Mouse (Mus musculus) inflammation-experienced regulatory T-cells, adult 6 months (primary cell): Measurements from ENCODE around the gene Plagl1. TPM values are rescaled to one million over a fixed set of nuclear protein-coding genes. Genes with fewer than 3 reads are reported as not detected.

ENCODE experiments used
- ATAC-seq: one replicate; pipeline ENCODE4 v1.8.0; 2017
- polyA plus RNA-seq, 3 experiments: library from polyadenylated mRNA; unstranded; fragments of 100-300 nt; shearing (Covaris generic); gene quantifications; one replicate each; pipeline ENCODE4 v1.2.1; 2017

The Plagl1 gene
- polyA plus RNA-seq, 3 experiments from 2014 or later, result 0.25 to 2.8 (median 2.2) TPM

DNA sequence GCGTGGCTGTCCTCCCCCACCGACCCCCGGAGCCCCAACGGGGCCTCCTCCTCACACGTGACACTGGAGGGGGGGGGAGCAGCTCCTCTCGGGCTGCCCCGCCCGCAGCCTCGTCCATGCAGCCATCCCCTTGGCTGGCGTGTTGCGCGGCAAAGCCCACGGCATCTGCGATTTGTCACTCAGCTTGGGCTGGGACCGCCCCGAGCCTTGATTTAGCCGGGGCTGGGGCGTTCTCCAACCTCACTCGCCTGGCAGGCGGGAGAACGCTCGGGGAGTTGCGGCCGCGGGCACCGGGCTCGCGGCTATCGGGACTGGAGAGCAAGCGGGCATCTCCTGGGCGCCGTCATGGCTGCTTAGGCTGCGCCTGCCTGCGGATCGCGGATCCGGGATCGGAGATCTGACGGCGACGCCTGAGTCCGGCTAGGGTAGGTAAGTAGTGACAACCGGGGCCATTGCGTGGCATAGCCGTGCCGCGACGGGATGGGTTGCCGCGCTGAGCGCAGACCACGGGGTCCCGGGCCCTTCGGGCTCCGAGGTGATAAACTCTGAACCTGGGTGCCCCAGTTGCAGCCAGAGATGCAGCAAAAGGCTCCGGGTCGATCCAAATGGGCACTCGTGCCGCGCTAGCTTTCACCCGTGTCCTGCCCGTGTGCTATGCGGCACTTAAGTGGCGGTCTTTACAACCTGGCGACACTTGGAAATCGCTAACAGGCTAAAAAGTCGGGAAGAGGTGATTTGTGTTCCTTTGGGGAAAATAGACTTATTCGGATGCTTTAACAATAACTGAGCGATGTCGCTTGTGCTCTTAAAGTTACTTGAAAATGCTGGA, 30.5 kb downstream of the Plagl1 start:
- peak; percentile 69 for ATAC-seq

DNA sequence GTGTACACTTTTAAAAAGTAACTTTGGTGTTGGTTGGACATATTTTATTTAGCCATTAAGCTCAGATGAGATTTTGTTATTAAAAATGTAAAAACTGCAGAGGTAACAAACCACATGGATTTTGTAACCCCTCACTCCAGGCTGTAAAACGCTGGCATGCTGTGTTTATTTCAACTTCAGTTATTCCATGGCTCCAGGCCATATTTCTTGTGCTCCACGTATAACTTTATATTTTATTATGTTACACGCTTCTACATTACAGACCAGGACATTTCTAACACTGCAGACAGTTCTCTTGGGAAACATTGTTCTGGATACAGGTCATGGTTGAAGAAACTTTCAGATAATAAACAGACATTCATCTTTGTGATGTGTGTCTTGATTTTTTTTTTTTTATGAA, 32.7 kb downstream of the Plagl1 start:
- no peak for ATAC-seq

- no peak for ATAC-seq
Measured at GRCm38 (mm10) chr10:13098895-13099294, 38.6 kb downstream of the Plagl1 start.

GRCm38 (mm10) chr10:13100061-13100648, 39.9 kb downstream of the Plagl1 start:
- no peak for ATAC-seq

GRCm38 (mm10) chr10:13102360-13102759, 42.1 kb downstream of the Plagl1 start:
- ATAC-seq, result no peak

GRCm38 (mm10) chr10:13103838-13104237, 43.5 kb downstream of the Plagl1 start:
- ATAC-seq, result no peak

DNA sequence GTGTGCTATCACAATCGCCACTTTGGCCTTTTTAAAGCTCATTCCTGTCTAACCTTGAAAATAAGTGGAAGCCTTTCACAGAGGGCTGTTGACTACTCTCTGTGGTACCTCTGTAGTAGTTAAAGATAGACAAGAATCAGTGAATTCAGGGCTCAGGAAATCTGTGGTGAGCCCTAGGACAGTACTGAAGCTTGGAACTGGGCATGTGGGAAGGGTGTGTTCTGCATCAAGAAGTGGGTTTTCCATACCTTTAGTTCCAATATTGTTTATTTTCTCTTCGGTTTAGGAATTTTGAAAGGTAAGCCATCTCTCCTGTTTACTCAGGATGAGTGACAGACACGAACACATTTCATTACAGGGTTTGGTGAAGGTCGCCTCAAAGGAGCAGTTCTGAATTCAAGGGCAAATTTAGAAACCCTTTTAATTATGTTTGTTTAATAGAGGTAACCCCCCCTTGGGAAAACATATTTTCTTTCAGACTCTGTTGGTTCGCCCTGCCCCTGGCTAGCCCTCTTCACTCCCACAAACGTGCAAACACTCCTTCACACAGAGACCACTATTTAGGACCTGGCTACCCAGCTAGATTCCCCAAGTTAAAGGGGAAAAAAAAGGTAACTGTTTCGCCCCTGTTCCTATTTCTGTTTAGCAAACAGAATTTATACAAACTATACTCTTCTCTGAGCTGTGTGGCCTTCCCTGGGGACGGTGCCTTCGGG, 46.8 kb downstream of the Plagl1 start:
- no peak for ATAC-seq

DNA sequence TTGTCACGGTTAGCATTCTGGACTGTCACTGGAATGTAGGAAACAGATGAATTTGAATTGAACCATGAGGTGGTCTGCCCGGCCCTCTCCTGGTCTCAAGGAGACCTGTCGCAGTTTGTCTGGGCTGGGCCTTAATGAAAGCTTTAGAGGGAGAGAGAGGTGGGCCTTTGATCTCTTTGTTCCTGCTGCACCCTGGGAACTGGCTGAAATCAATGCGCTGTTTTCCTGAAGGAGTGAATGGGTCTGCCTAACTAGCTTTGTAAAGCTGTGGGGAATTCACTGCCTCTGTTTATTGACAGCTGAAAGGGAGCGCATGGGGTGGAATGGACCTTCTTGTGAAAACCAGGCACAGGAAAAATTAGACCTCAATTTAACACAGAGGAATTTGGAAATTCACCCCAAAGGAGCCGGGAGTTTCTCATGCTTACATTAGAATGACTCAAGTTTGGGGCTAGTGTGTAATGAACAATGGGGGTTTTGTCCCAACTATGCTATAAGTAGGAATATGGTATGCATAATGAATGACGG, 47.8 kb downstream of the Plagl1 start:
- no peak for ATAC-seq

DNA sequence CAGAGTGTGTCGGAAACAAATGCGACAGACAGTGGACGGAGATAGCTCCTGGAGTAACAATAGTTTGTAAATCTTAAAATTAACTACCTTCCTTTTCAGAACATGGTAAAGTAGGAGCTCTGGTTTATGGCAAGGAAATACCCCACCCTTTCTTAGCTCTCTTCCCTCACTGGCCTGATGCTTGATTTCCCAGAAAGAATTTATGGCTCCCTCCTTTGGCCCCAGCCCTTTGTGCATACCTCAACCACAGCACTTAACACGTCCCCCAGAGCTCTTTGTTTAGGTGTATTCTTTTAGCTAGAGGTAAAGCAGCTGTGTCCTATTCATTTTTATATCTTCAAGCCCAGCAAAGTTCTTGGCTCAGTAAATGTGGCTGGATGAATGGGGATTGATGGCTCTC, 48.5 kb downstream of the Plagl1 start:
- no peak for ATAC-seq

DNA sequence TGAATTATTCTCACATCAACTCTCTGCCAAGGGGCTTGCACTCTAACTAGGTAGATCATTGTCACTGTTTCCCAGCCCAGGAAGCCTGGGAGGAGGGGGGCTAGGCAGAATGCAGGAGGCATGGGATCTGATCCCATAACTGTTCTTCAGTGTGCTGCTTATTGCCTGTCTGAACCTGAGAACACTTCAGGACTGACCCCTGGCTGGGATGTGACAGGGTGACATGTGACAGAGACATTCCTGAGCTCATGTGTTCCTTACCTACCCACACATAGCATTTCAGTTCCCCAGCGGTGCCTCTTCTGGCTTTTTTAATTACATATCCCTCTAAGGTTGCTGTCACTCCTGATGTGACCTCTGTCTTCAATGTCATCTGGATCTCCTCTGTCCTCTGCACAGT, 49.5 kb downstream of the Plagl1 start:
- ATAC-seq, result no peak

DNA sequence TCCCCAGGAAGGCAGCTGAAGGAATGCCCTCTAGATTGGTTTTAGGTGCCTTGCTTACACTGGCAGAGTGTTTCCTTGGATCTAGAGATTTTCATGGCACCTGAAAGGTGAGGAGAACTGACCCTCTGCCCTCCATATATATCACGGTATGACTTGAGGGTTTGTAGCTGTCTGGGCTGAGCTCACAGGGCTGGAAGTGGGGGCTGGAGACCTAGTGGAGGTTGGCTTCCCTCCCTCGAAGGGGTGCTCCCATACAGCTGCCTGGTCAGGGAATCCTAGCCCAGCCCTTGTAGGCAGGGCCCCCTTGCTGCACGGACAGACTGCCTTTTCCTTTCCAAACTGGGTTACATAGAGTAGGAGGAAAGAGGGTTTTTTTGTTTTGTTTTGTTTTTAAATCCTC, 52.5 kb downstream of the Plagl1 start:
- no peak for ATAC-seq

GRCm38 (mm10) chr10:13113641-13114040, 53.3 kb downstream of the Plagl1 start:
- ATAC-seq, result no peak

GRCm38 (mm10) chr10:13115030-13115429, 54.7 kb downstream of the Plagl1 start:
- ATAC-seq, result no peak

DNA sequence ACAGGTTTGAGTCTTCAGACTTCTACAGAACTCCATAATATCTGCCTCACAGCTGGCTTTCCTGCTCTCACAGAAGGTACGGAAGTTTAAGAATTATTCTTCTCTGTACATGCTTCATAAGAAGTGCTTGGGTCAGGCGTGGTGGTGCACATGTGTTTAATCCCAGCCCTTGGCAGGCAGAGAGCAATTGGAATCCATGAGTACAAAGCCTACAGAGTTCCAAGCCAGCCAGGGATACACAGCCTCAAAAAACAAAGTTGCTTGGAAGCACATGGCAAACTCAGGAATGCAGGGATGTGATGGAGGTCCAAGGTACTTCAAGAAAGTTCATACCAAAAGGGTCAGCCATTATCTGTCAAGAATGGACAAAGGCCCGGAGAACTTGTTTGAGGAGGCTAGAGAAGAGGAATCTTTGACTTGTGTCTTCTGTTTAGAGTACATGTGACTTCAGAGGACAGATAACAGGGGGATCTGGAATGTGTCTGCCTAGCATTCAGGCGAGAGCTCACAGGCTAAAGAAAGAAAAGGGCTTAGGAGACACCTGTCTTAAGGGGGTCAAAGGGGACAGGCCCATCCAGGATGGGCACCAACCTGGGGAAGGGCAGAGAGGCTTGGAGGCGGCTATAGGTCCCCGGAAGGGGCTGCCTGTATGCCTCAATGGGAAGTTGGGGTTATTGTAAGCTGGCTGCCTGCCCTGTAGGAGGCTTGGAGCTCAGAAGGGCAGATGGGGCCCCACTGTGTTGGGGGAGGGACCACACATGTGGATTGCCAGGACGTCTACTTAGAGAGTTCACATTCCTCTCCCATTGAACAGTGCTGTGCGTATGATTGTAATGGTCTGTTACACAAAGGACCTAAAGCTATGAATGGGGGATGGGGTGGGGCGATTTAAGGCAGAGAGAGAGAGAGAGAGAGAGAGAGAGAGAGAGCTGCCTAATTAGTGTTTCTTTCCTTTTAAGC, 56.7 kb downstream of the Plagl1 start:
- ATAC-seq, result no peak

DNA sequence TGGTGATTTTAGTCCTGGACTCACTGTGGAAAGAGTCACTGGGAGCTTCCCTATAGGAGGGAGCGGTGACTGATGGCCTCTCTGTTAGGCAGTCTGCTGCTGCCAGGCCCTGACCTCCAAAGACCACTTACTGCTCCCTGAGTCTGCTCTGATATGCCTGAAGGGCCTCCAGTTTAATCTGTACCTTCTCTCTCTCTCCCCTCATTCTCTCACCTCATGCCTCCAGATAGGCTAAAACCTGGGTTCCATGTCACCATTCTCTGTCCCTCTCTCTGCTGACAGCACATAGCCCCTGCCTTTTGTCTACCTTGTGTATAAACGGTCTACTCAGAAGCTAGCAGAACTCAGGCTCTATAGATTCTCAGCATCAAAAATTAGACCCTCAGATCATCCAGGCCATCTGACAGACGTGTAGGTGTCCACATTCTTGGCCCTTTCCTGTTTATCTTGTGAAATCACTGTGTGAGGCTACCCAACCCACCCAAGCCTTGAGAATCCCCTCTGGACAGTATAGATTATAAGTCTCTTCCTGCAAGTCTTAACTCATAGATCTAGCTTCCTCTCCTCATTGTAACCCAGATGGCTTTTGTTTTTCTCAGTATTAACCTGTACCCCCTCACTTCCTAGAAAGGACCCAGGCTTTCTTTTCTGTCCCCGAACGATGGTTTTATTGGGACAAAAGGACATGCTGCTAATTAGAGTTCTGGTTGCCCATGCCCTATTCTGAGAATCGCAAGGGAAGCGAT, 57.9 kb downstream of the Plagl1 start:
- no peak for ATAC-seq

GRCm38 (mm10) chr10:13118770-13119102, 58.4 kb downstream of the Plagl1 start:
- no peak for ATAC-seq

- ATAC-seq, result no peak
Measured at GRCm38 (mm10) chr10:13119300-13119699, 59.0 kb downstream of the Plagl1 start.

DNA sequence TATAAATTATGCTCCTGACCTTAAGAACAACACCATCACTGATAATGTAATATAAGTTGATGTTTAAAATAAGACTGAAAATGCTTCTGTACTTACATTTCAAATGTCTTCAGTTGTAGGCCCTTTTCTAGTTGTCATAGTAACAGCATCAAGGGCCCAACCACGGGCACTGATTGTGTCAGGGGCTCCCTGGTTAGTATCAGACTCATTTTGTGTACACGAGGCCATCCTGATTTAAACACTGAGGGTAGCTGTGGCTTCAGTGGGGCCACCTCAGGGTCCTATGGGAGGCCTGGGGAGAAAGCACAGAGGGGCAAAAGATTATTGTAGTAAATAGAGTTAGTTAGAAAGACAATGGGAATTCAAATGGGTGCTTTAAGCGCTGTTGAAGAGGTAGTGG, 65.5 kb downstream of the Plagl1 start:
- ATAC-seq, result no peak

GRCm38 (mm10) chr10:13127335-13127734, 67.0 kb downstream of the Plagl1 start:
- ATAC-seq, result no peak

GRCm38 (mm10) chr10:13127946-13128345, 67.6 kb downstream of the Plagl1 start:
- no peak for ATAC-seq

DNA sequence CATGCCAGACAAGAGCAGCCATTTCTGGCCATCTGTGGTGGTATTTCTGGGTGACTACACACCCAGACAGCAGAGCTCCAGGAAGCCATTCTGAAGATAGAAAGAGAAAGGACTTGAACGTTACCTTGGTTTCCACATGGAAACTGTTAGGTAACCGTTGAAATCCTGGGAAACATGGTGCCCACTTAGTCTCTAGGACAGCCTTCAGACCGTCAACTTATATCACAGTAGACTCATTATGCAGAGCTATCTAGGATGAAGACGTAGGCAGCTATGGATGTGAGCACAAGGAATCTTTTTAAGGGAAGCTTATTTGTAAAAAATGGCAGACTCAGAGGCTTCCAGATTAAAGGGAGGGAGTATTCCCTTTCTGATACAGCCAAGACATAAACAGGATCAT, 73.5 kb downstream of the Plagl1 start:
- ATAC-seq, result no peak

DNA sequence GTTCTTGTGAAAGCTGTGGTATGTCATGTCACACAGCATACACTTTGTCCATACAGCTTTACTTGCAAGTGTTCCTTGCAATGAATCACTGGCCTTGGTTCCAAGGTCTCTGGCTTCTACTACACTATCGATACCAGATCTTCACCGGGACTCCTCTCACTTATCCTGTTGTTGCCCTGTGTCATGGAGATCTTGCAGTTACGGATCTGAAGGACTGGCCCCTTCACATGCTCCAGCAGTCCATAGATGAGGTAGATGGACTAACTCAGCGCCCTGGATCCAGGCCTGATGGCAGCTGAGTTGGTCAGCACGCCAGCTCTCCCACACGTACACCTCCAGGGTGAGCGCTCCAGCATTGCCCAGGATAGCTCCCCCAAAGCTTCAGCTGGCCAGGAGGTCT, 75.0 kb downstream of the Plagl1 start:
- ATAC-seq, result no peak
